ENCODE assay signal across 28 mouse cellular contexts in genomic region chr15:17831987-17832386, GRCm38 (mm10).
"Had no signal": no experiment of that assay in that cellular context is flagged by ENCODE, and none has a peak within 500 bp of the region (broad histone marks: within the 10 kb centered on the region; RNA-seq: fewer than 3 reads in every experiment).

No protein-coding gene starts in this region.

- H3K9ac ChIP-seq: embryonic facial prominence, embryonic 12.5 days; embryonic facial prominence, embryonic 13.5 days; embryonic facial prominence, embryonic 15.5 days; forebrain, embryonic 12.5 days; forebrain, embryonic 13.5 days; forebrain, embryonic 15.5 days; forebrain, postnatal 0 days had no signal

- H3K27ac ChIP-seq: embryonic facial prominence, embryonic 10.5 days; embryonic facial prominence, embryonic 12.5 days; embryonic facial prominence, embryonic 13.5 days; embryonic facial prominence, embryonic 15.5 days; forebrain, embryonic 10.5 days; forebrain, embryonic 12.5 days; forebrain, embryonic 13.5 days; forebrain, embryonic 15.5 days; gastrocnemius, adult 2 months; heart, adult 2 months had no signal

- ATAC-seq: forebrain, embryonic 13.5 days; forebrain, embryonic 14.5 days; forebrain, embryonic 15.5 days; forebrain, embryonic 16.5 days; forebrain, postnatal 0 days had no signal

- H3K4me1 ChIP-seq: embryonic facial prominence, embryonic 10.5 days; embryonic facial prominence, embryonic 12.5 days; embryonic facial prominence, embryonic 13.5 days; embryonic facial prominence, embryonic 15.5 days; forebrain, embryonic 10.5 days; forebrain, embryonic 12.5 days; forebrain, embryonic 13.5 days; forebrain, embryonic 15.5 days had no signal

- H3K4me2 ChIP-seq: embryonic facial prominence, embryonic 12.5 days; embryonic facial prominence, embryonic 13.5 days; embryonic facial prominence, embryonic 15.5 days; forebrain, embryonic 12.5 days; forebrain, embryonic 13.5 days; forebrain, embryonic 15.5 days had no signal

- DNase-seq: cerebellum, adult 8-10 months; cerebellum, adult 9-10 months; cerebellum, adult 9-11 months; cerebellum, postnatal 10 days; cerebellum, postnatal 14 days; cerebellum, postnatal 25 days; cerebellum, postnatal 36 days; embryo, embryonic 11 days; forebrain, postnatal 0 days; gastrocnemius, adult 2 months; gastrocnemius, postnatal 10 days; gastrocnemius, postnatal 14 days; gastrocnemius, postnatal 25 days; gastrocnemius, postnatal 36 days; heart, adult 11 months; heart, adult 18-20 months; heart, adult 2 months had no signal

- H3K4me3 ChIP-seq: embryonic facial prominence, embryonic 10.5 days; embryonic facial prominence, embryonic 12.5 days; embryonic facial prominence, embryonic 13.5 days; embryonic facial prominence, embryonic 15.5 days; erythroblast, embryonic 14.5 days; forebrain, embryonic 10.5 days; forebrain, embryonic 12.5 days; forebrain, embryonic 13.5 days; forebrain, embryonic 15.5 days; gastrocnemius, adult 2 months; heart, adult 2 months had no signal

- H3K9me3 ChIP-seq: embryonic facial prominence, embryonic 10.5 days; embryonic facial prominence, embryonic 12.5 days; embryonic facial prominence, embryonic 13.5 days; embryonic facial prominence, embryonic 15.5 days; forebrain, embryonic 12.5 days; forebrain, embryonic 13.5 days; forebrain, embryonic 15.5 days had no signal

- H3K36me3 ChIP-seq: embryonic facial prominence, embryonic 10.5 days; embryonic facial prominence, embryonic 12.5 days; embryonic facial prominence, embryonic 13.5 days; embryonic facial prominence, embryonic 15.5 days; forebrain, embryonic 10.5 days; forebrain, embryonic 12.5 days; forebrain, embryonic 15.5 days had no signal

- H3K27me3 ChIP-seq: embryonic facial prominence, embryonic 12.5 days; embryonic facial prominence, embryonic 13.5 days; embryonic facial prominence, embryonic 15.5 days; forebrain, embryonic 12.5 days; forebrain, embryonic 13.5 days; forebrain, embryonic 15.5 days had no signal
